Mouse (Mus musculus) urinary bladder, postnatal 36 days (tissue): Measurements from ENCODE around the gene Hdhd3.

Experiments
- DNase-seq, 2 experiments: peaks; one replicate each; pipeline ENCODE4 v3.0.0; 2022; ENCODE audit warnings: low spot score in 2 of 2, mixed read lengths in 1 of 2

Gene Hdhd3

DNA sequence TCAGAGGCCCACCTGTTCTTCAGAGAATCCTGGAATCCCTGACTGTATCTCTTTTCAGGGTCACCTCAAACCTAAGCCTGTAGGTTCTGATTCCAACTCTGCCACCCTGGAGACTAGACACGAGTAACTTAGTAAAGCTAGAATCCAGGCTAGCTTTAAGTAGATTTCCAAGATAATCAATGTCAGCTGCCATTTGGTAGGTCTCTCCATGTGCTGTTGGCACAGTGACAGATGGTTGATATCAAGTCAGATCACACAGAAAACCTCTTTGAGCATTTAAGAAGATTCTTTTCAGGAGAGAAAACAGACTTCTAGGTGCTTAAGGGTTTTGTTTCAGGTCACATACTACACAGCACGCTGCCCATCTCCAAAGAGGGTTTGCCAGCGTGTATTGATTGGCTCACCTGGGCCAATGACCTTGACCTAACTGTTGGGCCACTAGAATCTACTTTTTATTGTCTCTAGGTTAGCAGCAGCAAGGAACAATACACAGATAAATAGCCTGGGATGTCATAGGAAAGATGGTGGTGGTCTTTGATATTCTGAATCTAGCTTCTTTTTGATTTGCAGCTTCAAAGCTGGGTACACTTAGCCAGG, at the start of gene Hdhd3:
Hdhd3 (minus strand) TSS at position 94 of the 597 bp plus-strand sequence.
- no peak for DNase-seq

DNA sequence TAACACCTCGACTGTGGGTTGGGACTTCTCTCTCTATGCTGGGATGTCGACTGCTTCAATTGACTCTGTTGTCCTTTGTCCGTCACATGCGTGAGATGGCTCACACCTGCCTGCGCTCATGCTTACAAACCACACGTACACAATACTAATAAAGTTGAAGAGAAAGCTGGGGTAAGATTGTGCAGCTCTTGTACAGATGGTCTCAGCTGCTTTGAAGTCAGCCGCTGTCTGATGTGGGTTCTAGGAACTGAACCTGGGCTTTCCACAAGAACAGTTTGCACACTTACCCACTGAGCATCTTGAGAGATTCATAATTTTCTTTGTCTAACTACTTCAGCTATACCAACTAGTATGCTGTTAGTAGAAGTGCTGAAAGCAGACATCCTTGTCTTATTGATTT, 48.7 kb upstream of the Hdhd3 start:
- no peak for DNase-seq

GRCm38 (mm10) chr4:62544801-62545200, 41.5 kb upstream of the Hdhd3 start:
- DNase-seq, result no peak

DNA sequence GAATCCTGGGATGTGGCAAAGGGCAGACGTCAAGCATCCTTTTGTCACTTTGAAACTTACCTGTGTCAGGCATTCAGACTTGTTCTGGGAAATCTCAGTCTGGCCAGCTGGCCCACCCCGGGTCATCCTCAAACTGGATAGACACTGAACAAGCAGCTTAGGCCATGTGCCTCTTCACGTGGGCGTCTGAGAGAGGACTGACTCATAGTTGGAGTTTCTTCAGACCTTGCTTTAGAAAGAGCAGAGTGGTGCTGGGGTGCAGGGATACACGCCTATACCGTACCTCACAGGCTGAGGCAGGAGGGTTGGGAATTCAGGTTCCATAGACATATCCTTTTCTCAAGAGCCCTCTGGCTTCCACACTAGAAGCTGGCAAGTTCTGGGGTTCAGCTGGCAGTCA, 40.5 kb upstream of the Hdhd3 start:
- DNase-seq, result no peak

DNA sequence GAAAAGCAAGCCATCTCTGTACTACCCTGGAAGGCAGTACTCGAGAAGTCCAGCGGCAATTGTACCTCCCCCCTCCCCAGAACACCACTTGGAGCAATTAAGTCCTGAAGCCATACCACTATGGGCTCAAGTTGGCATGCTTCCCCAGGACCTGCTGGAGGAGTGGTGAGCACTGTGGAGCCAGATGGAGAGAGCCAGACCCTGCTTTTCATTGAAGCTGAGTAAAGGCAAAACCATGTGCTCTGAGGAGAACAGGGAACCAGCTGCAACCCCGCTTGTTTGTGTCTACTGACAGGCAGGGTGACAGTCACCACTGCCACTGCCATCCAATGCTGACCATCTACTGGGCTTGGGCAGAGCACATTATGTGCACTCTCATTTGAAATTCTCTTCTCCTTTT, 38.5 kb upstream of the Hdhd3 start:
- no peak for DNase-seq

DNA sequence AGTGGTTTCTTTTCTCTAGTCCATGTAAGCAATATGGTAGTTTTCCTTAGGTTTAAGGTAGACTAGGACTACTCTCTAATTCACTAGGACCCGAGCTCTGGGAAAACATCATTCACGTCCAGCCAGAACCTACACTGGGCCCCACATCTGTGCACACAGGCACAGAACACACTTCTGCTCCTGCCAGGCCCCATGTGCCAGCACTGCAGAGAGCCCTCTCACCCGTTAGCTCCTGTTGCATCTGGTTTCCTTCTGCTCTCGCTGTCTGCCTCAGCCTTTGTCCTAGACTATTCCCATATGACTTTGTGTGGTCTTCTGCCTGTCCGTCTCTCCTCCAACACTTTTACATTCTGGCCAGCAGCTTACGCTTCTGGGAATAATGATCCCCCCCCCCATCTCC, 30.5 kb upstream of the Hdhd3 start:
- DNase-seq, result no peak

DNA sequence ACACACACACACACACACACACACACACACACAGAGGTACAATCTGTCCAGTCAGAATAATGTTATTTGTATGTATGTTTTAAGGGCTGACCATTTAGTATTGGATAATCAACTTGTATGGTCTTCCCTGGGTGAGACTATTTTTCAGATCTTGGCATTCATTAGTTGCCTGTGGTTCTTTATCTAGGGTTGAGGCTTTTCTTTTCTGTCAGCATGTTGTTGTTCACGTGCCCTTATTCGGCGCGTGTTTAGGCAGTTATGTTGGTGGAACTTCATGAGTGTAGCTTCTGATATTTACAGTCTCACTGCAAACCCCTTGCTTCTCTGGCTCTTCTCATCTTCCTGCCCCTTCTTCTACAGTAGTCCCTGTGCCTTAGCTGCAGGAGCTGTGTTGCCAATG, 24.4 kb upstream of the Hdhd3 start:
- no peak for DNase-seq

DNA sequence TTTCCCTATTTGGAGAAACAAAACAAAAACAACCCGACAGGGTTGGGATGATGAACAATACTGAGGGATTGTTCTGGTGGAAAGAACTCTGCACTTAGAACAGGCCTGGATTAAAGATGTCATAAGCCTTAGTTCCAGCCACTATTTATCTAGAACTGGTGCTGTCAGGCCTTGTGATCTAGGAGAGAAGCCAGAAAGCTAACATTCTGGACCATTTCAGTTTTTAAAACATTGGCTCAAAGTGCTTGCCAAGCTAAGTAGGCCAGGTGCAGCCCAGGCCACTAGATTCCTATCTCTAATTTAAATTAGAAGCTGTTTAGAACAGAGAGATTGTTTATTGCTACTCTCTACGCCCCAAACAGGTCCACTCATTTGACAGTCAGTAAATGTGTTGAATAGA, 23.0 kb upstream of the Hdhd3 start:
- DNase-seq, result no peak

GRCm38 (mm10) chr4:62525489-62525811, 22.2 kb upstream of the Hdhd3 start:
- no peak for DNase-seq

DNA sequence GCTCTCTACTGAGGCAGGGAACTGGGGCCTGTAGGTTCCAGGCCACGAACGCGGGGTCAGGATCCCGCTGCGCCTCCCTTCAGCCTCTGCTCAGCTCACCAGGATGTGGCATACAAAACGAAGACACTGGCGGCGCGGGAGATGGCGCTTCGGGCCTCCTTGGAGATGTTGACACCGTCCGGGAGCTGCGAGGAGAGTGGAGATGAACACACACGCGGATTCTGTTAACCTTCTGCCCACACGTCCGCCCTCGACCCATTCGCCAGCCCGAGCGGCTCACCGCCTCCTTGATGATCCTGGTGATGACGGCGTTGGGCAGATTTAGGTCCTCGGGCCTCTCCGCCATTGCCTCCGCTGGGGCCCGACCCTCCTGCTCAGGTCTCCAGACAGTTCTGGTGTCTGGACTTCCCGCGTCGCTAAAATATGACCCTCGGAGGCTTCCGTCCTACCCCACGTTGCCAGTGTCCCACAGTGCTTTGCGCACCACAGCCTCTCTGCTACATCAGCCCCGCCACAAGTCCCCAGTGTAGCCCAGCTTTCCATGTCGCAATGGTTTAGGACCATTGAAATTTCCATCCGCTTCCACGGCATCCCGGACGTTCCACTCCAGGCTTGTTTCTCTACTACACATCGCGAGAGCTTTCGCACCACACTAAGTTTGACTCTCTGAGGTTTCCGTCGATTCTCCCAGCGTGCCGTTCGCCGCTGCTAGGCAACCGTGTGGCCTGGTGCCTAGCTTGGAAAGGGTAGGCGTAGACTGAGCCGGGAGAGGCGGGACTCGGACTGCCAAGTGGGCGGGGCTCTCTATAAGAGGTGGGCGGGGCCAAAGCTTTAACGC, 21.6 kb upstream of the Hdhd3 start, which contains the start of the genes Pole3 and 4933430I17Rik:
Pole3 (minus strand) TSS at position 418 of the 838 bp plus-strand sequence.
4933430I17Rik (plus strand) TSS at position 719 of the 838 bp plus-strand sequence.
- DNase-seq, result peak; percentile 94 to 97

DNA sequence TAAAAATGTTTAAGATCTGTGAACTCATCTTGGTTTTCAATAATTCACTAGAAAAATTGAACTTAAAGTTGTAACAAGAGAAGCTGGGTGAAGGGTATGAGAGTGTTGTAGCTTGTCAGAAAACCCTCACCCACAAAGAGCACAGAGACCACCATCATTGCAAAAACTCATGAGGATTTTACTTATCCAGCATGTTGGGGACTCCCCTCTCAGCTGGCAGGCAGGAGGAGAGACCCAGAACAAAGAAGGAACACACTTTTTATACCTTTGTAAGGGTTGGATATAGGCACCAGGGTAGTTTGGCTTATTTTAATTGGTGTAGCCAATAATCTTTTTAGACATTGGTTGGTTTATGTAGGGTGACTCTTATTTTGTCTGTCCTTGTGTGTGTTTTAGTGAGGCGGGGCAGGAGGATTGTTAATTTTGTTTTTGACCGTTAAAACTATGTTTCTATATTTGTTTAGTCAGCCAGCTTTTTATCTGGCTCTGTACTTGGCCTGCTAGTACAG, 17.7 kb upstream of the Hdhd3 start:
- no peak for DNase-seq

DNA sequence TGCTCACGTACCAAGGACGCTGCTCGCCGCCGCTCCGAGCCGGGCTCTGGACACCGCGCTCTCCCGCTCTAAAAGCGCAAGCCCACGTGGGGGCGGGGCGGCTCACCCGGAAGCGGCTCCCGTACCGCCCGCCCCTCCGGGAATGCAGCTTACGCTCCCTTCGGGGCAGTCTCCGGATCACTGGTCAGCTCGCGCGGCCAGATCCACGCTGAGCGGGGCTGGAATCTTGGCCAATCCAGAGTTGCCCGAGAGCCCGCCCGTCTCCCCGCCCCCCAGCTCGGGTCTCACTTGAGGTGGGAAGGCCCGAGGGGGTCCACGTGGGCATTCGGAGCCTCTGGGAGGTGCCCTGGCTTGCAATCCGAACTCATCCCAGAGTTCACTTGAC, 16.6 kb upstream of the Hdhd3 start, which contains the start of gene Alad:
Alad (minus strand) TSS at position 70 of the 385 bp plus-strand sequence.
- DNase-seq, result peak; percentile 85 to 89

DNA sequence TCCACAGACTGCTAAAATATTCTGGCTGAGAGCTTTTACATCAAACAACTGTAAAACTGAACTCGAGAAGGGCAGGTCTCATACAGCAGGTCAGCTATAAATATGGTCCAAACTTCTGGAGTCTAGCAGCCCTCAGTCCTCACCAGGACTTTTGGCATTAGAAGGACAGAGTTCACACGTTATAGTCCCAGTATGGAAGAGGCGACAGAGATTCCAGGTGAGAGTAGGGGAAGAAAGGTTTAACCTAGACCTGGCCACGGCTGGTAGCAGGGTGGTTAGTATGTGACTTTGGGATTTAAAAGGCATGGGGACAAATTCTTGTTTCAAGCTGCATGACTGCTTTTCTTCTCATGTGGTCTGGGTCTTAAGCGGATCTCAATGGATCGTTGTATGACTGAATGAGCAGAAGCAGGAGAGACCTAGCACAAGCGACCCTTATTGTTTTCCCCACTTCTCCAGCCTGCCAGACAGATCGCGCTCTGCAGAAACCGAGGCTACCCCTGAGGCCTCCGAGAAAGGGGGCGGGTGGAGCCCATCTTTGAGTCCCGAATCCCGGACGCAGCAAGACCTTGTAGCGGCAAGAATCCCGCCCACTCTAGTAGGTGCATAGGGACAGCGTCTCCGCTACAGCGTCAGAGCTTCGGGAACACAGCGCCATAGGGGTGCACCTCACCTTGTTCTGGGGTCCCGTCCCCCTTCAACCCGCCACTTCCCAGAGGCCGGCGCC, 16.0 kb upstream of the Hdhd3 start:
- DNase-seq, result no peak

GRCm38 (mm10) chr4:62518416-62519121, 15.3 kb upstream of the Hdhd3 start:
- peak in 1 of 2 experiments; percentile 65 for DNase-seq

DNA sequence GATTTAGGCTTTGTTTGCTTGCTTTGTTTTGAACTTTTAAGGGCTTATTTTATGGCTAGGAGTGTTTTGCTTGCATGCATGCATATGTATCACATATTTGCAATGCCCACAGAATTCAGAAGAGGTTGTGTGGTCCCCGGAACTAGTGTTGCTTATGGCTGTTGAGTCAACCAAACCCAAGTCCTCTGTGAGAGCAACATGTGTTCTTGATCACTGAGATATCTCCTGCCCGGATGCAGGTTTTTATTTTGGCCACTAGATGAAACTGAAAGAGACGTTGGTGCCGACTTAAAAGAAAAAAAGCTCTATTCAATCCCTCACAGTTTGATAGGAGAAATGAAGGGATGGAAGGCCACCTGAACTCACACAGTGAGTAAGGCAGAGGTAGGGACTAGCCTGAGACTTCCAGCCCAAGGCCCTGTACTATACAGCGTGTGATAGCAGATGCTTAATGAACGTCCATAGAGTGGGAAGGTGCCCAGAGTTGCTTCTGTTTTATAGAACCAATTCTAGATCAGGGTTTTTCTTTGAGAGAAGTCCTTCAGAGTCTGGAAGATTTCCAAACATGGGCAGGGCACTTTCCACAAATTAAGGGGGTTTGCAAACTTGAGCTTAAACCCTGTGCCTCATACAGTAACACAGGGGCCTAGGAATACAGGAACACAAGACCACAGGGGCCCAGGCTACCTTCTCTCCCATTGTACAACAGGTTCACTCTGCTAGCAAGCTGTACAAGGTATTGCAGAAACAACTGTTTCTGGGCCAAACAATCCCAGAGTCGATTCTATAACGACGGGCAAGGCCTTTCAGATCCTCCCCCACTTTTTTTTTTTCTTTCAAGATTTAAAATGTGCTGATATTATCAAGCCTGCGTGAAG, 14.5 kb upstream of the Hdhd3 start:
- DNase-seq, result no peak

GRCm38 (mm10) chr4:62517046-62517445, 13.8 kb upstream of the Hdhd3 start:
- no peak for DNase-seq

GRCm38 (mm10) chr4:62516579-62516978, 13.3 kb upstream of the Hdhd3 start:
- no peak for DNase-seq

DNA sequence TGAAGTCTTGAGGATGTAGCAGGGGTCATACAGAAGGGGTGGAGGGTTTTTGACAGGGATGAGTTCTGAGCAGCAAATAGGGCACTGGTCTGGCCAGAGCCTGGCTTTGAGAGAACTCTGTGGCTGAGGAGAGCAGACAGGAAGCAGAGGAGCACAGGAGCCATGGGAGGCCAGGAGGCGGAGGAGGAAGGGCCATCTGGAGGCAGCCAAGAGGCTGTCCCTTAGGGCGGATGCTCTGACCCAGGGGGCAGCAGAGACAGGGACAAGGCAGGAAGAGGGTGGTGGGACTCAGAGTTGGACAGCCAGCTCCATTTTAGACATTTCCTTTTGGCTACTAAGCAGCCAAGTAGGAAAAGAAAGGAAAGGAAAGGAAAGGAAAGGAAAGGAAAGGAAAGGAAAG, 12.8 kb upstream of the Hdhd3 start:
- DNase-seq, result no peak

DNA sequence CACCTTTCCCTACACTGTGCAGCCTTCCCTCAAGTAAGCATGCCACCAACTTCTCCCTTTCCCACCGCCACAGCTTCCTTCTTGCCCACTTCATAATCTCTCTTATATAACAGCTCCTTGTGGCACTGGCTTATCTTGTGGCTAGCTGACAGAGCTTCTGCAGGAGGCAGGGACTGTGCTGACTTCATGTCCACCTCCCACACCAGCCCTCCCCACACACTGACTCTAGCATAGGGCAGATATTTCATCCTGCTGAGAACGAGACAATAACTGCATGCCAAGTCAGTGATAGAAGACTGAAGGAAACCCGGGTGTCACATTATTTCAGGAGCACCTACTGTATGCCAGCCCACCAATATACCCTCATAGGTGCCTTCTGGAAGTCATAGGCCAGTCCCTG, 12.2 kb upstream of the Hdhd3 start:
- no peak for DNase-seq

- no peak for DNase-seq
These were observed 11.7 kb upstream of the Hdhd3 start for GRCm38 (mm10) chr4:62514995-62515394.

- no peak for DNase-seq
These were observed 10.8 kb upstream of the Hdhd3 start for GRCm38 (mm10) chr4:62513998-62514506.
